Mouse (Mus musculus): ENCODE results near the gene Mgat5b.

Mgat5b gene

DNA sequence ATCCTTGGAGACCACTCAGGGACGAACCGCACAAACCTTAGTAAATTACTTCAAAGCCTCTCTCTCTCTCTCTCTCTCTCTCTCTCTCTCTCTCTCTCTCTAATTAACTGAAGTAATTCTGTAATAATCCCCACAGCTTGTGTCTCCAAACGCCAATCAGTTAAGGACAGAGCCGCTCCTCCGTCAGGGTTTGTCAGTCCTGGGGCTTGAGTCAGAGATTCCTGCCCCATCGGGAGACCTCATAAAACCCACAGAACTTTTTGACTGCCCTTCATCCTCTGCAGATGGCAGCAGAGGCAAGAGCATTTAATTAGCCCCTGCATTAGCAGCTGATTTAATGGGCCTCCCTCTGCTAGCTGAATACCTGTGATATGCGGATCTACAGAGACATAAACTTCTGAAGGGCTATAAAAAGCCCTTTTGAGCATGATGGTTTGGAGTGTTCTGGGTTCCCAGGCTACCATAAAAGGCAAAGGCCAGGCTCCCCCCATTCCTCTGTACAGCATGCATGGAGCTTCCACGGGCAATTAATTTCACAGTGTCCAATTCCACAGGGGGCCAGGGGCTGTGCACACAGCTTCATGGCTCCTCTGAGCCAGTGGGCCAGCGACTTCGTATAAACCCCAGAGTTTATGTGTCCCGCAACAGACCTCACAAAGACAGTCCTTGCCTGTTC is 117.1 kb downstream of the Mgat5b start:
- DNase-seq: no peak

Measured in right cerebral cortex, postnatal 25 days (tissue).